Mouse (Mus musculus): ENCODE measurements at regions not wholly inside any gene's neighbourhood (a gene's known extent, or its start where the extent isn't known, plus 50 kb on each side); places are given as distances from the start of the nearest gene placed in this dataset.

GRCm38 (mm10) chr8:59265685-59266084 lies 353.2 kb upstream of the Galntl6 start:
- ATAC-seq (ENCODE audit: low FRiP score) (no peak), DNase-seq (ENCODE audit: low spot score) (no peak)
- no peak overlapping the region for H3K27ac ChIP-seq (ENCODE audit: low read depth, low read length)
- no peak overlapping the region for H3K4me3 ChIP-seq (ENCODE audit: low read depth, low read length)
- H3K9ac ChIP-seq (ENCODE audit: low read depth, low read length), result no peak overlapping the region
- no peak overlapping the region for H3K4me2 ChIP-seq (replicated peaks; ENCODE audit: low read depth, low read length)
- H3K4me1 ChIP-seq (replicated peaks; ENCODE audit: control insufficient read depth, insufficient read depth, low read length), result no peaks in the 10 kb centered on the region
- no peaks in the 10 kb centered on the region for H3K27me3 ChIP-seq (ENCODE audit: control insufficient read depth, insufficient read depth, low read length)
- H3K36me3 ChIP-seq (ENCODE audit: control insufficient read depth, insufficient read depth, low read length), result no peaks in the 10 kb centered on the region
- no peaks in the 10 kb centered on the region for H3K9me3 ChIP-seq (ENCODE audit: control insufficient read depth, low read length)

- H3K27ac ChIP-seq (ENCODE audit: low read depth, low read length), result no peak overlapping the region
- H3K4me2 ChIP-seq (replicated peaks; ENCODE audit: low read depth, low read length), result no peak overlapping the region
- 82% methylated on average over 2 of the region's 2 CpGs for WGBS
- DNase-seq (ENCODE audit: low spot score) (no peak), ATAC-seq (ENCODE audit: low FRiP score) (no peak)
- H3K36me3 ChIP-seq (ENCODE audit: control insufficient read depth, insufficient read depth, low read length), result no peaks in the 10 kb centered on the region
- H3K4me1 ChIP-seq (replicated peaks; ENCODE audit: control insufficient read depth, insufficient read depth, low read length), result no peaks in the 10 kb centered on the region
- H3K4me3 ChIP-seq (ENCODE audit: low read depth, low read length), result no peak overlapping the region
- H3K9ac ChIP-seq (ENCODE audit: low read depth, low read length), result no peak overlapping the region
- no peaks in the 10 kb centered on the region for H3K9me3 ChIP-seq (ENCODE audit: control insufficient read depth, low read length)
- H3K27me3 ChIP-seq (ENCODE audit: control insufficient read depth, insufficient read depth, low read length), result no peaks in the 10 kb centered on the region
Observed at GRCm38 (mm10) chr8:59232799-59233198, 320.4 kb upstream of the Galntl6 start.

- Histone ChIP-seq H3K4me3 (ENCODE audit: low read depth, low read length) (no peak overlapping the region), H3K27me3 (ENCODE audit: control insufficient read depth, insufficient read depth, low read length) (no peaks in the 10 kb centered on the region), H3K36me3 (ENCODE audit: control insufficient read depth, insufficient read depth, low read length) (no peaks in the 10 kb centered on the region), H3K27ac (ENCODE audit: low read depth, low read length) (no peak overlapping the region), H3K9ac (ENCODE audit: low read depth, low read length) (no peak overlapping the region), H3K4me1 (replicated peaks; ENCODE audit: control insufficient read depth, insufficient read depth, low read length) (no peaks in the 10 kb centered on the region), H3K4me2 (replicated peaks; ENCODE audit: low read depth, low read length) (no peak overlapping the region), H3K9me3 (ENCODE audit: control insufficient read depth, low read length) (no peaks in the 10 kb centered on the region)
- DNase-seq (ENCODE audit: low spot score) (no peak), ATAC-seq (ENCODE audit: low FRiP score) (no peak)
- WGBS, result 85% methylated on average over 3 of the region's 3 CpGs
Observed at GRCm38 (mm10) chr8:59224665-59225064, 312.2 kb upstream of the Galntl6 start.

GRCm38 (mm10) chr8:59174578-59175357 lies 262.3 kb upstream of the Galntl6 start:
- Histone ChIP-seq H3K36me3 (ENCODE audit: control insufficient read depth, insufficient read depth, low read length) (no peaks in the 10 kb centered on the region), H3K27me3 (ENCODE audit: control insufficient read depth, insufficient read depth, low read length) (no peaks in the 10 kb centered on the region), H3K4me2 (replicated peaks; ENCODE audit: low read depth, low read length) (no peak overlapping the region), H3K4me3 (ENCODE audit: low read depth, low read length) (no peak overlapping the region), H3K9me3 (ENCODE audit: control insufficient read depth, low read length) (no peaks in the 10 kb centered on the region), H3K27ac (ENCODE audit: low read depth, low read length) (no peak overlapping the region), H3K4me1 (replicated peaks; ENCODE audit: control insufficient read depth, insufficient read depth, low read length) (no peaks in the 10 kb centered on the region), H3K9ac (ENCODE audit: low read depth, low read length) (no peak overlapping the region)
- WGBS, result 65% methylated on average over 1 of the region's 1 CpGs
- ATAC-seq (ENCODE audit: low FRiP score), result peak; percentile 35; the same call in 1 of the 2 replicates
- DNase-seq (ENCODE audit: low spot score), result no peak

- no peak overlapping the region for H3K27ac ChIP-seq (ENCODE audit: low read depth, low read length)
- H3K4me3 ChIP-seq (ENCODE audit: low read depth, low read length), result no peak overlapping the region
- no peaks in the 10 kb centered on the region for H3K36me3 ChIP-seq (ENCODE audit: control insufficient read depth, insufficient read depth, low read length)
- no peak overlapping the region for H3K4me2 ChIP-seq (replicated peaks; ENCODE audit: low read depth, low read length)
- H3K4me1 ChIP-seq (replicated peaks; ENCODE audit: control insufficient read depth, insufficient read depth, low read length), result no peaks in the 10 kb centered on the region
- no peak for ATAC-seq (ENCODE audit: low FRiP score)
- DNase-seq (ENCODE audit: low spot score), result no peak
- H3K9ac ChIP-seq (ENCODE audit: low read depth, low read length), result no peak overlapping the region
- no peaks in the 10 kb centered on the region for H3K9me3 ChIP-seq (ENCODE audit: control insufficient read depth, low read length)
- WGBS, result 83% methylated on average over 2 of the region's 2 CpGs
- no peaks in the 10 kb centered on the region for H3K27me3 ChIP-seq (ENCODE audit: control insufficient read depth, insufficient read depth, low read length)
Observed at GRCm38 (mm10) chr8:59130777-59131176, 218.3 kb upstream of the Galntl6 start.

GRCm38 (mm10) chr8:59113221-59113620 lies 200.8 kb upstream of the Galntl6 start:
- no peak for DNase-seq (ENCODE audit: low spot score)
- no peak for ATAC-seq (ENCODE audit: low FRiP score)
- 61% methylated on average over 3 of the region's 3 CpGs for WGBS
- H3K4me3 ChIP-seq (ENCODE audit: low read depth, low read length), result no peak overlapping the region
- H3K36me3 ChIP-seq (ENCODE audit: control insufficient read depth, insufficient read depth, low read length), result no peaks in the 10 kb centered on the region
- no peaks in the 10 kb centered on the region for H3K4me1 ChIP-seq (replicated peaks; ENCODE audit: control insufficient read depth, insufficient read depth, low read length)
- no peaks in the 10 kb centered on the region for H3K9me3 ChIP-seq (ENCODE audit: control insufficient read depth, low read length)
- H3K27me3 ChIP-seq (ENCODE audit: control insufficient read depth, insufficient read depth, low read length), result no peaks in the 10 kb centered on the region
- no peak overlapping the region for H3K27ac ChIP-seq (ENCODE audit: low read depth, low read length)
- no peak overlapping the region for H3K4me2 ChIP-seq (replicated peaks; ENCODE audit: low read depth, low read length)
- H3K9ac ChIP-seq (ENCODE audit: low read depth, low read length), result no peak overlapping the region

GRCm38 (mm10) chr8:59091274-59091856 lies 178.9 kb upstream of the Galntl6 start:
- no peak overlapping the region for H3K4me2 ChIP-seq (replicated peaks; ENCODE audit: low read depth, low read length)
- 76% methylated on average over 4 of the region's 4 CpGs for WGBS
- no peak overlapping the region for H3K27ac ChIP-seq (ENCODE audit: low read depth, low read length)
- H3K27me3 ChIP-seq (ENCODE audit: control insufficient read depth, insufficient read depth, low read length), result no peaks in the 10 kb centered on the region
- H3K36me3 ChIP-seq (ENCODE audit: control insufficient read depth, insufficient read depth, low read length), result no peaks in the 10 kb centered on the region
- ATAC-seq (ENCODE audit: low FRiP score) (peak; percentile 30; the same call in 1 of the 2 replicates), DNase-seq (ENCODE audit: low spot score) (no peak)
- no peaks in the 10 kb centered on the region for H3K4me1 ChIP-seq (replicated peaks; ENCODE audit: control insufficient read depth, insufficient read depth, low read length)
- no peak overlapping the region for H3K9ac ChIP-seq (ENCODE audit: low read depth, low read length)
- no peaks in the 10 kb centered on the region for H3K9me3 ChIP-seq (ENCODE audit: control insufficient read depth, low read length)
- H3K4me3 ChIP-seq (ENCODE audit: low read depth, low read length), result no peak overlapping the region

Measured in hindbrain, embryonic 11.5 days (tissue).